Mouse (Mus musculus): ENCODE measurements around the gene AC161166.1. TPM values are rescaled to one million over a fixed set of nuclear protein-coding genes. Genes with fewer than 3 reads are reported as not detected.
"Not testable (repeated sequence)": the region's sequence is repeated elsewhere in the genome, so short reads cannot be mapped to it uniquely, and the experiment has no call there.

The AC161166.1 gene
- polyA plus RNA-seq, 1 experiment from 2014 or later = 0.47 TPM

GRCm38 (mm10) chr7:24504868-24505267, 7.4 kb downstream of the AC161166.1 start:
- Histone ChIP-seq H3K36me3 (no peaks in the 10 kb centered on the region), H3K4me2 (no peak overlapping the region), H3K9me3 (0 out of 2 replicates have a peak, but pooled peaks cover 3% of the 10 kb centered on the region), H3K27ac (no peak overlapping the region), H3K27me3 (peaks cover 34% of the 10 kb centered on the region), H3K9ac (no peak overlapping the region), H3K4me3 (no peak overlapping the region), H3K4me1 (peaks cover 40% of the 10 kb centered on the region)
- 15% methylated on average over 4 of the region's 4 CpGs for WGBS
- no peak for ATAC-seq (ENCODE audit: borderline replicate concordance, extremely low read depth, low FRiP score, low TSS enrichment)

GRCm38 (mm10) chr7:24504004-24504403, 8.3 kb downstream of the AC161166.1 start:
- H3K4me2 ChIP-seq = peak overlapping the region; percentile 27; the same call in 1 of the 2 replicates
- peaks cover 43% of the 10 kb centered on the region for H3K4me1 ChIP-seq
- 11% methylated on average over 9 of the region's 10 CpGs for WGBS

GRCm38 (mm10) chr7:24501492-24501891, 10.8 kb downstream of the AC161166.1 start:
- Histone ChIP-seq H3K4me3 (no peak overlapping the region), H3K9me3 (0 out of 2 replicates have a peak, but pooled peaks cover 3% of the 10 kb centered on the region), H3K9ac (no peak overlapping the region), H3K27ac (no peak overlapping the region), H3K4me2 (no peak overlapping the region), H3K4me1 (peaks cover 32% of the 10 kb centered on the region), H3K36me3 (no peaks in the 10 kb centered on the region), H3K27me3 (peaks cover 60% of the 10 kb centered on the region)
- WGBS = 42% methylated on average over 21 of the region's 21 CpGs
- ATAC-seq (ENCODE audit: borderline replicate concordance, extremely low read depth, low FRiP score, low TSS enrichment) = no peak

More at GRCm38 (mm10) chr7:24504004-24504403, 8.3 kb downstream of the AC161166.1 start:
- H3K9me3 ChIP-seq = 0 out of 2 replicates have a peak, but pooled peaks cover 3% of the 10 kb centered on the region
- no peak overlapping the region for H3K9ac ChIP-seq
- no peak for ATAC-seq (ENCODE audit: borderline replicate concordance, extremely low read depth, low FRiP score, low TSS enrichment)
- no peak overlapping the region for H3K27ac ChIP-seq
- H3K36me3 ChIP-seq = no peaks in the 10 kb centered on the region
- H3K27me3 ChIP-seq = peaks cover 43% of the 10 kb centered on the region
- no peak overlapping the region for H3K4me3 ChIP-seq

- peaks cover 60% of the 10 kb centered on the region for H3K27me3 ChIP-seq
- 0 out of 2 replicates have a peak, but pooled peaks cover 3% of the 10 kb centered on the region for H3K9me3 ChIP-seq
- H3K4me1 ChIP-seq = peaks cover 29% of the 10 kb centered on the region
- H3K36me3 ChIP-seq = no peaks in the 10 kb centered on the region
- no peak for ATAC-seq (ENCODE audit: borderline replicate concordance, extremely low read depth, low FRiP score, low TSS enrichment)
- H3K27ac ChIP-seq = no peak overlapping the region
- H3K9ac ChIP-seq = no peak overlapping the region
- H3K4me3 ChIP-seq = no peak overlapping the region
- H3K4me2 ChIP-seq = no peak overlapping the region
- 27% methylated on average over 7 of the region's 7 CpGs for WGBS
These were observed 11.3 kb downstream of the AC161166.1 start for GRCm38 (mm10) chr7:24500929-24501328.

- peaks cover 22% of the 10 kb centered on the region for H3K4me1 ChIP-seq
- no peaks in the 10 kb centered on the region for H3K36me3 ChIP-seq
- H3K27ac ChIP-seq = no peak overlapping the region
- WGBS = 10% methylated on average over 43 of the region's 43 CpGs
- 0 out of 2 replicates have a peak, but pooled peaks cover 3% of the 10 kb centered on the region for H3K9me3 ChIP-seq
- H3K4me3 ChIP-seq = peak overlapping the region; percentile 30
- H3K9ac ChIP-seq = no peak overlapping the region
- H3K4me2 ChIP-seq = peak overlapping the region; percentile 51
- H3K27me3 ChIP-seq = peaks cover 60% of the 10 kb centered on the region
- peak; percentile 48; the same call in 1 of the 2 replicates for ATAC-seq (ENCODE audit: borderline replicate concordance, extremely low read depth, low FRiP score, low TSS enrichment)
These were observed 12.2 kb downstream of the AC161166.1 start for GRCm38 (mm10) chr7:24499856-24500577.

GRCm38 (mm10) chr7:24488303-24488702, 24.0 kb downstream of the AC161166.1 start:
- no peak overlapping the region for H3K4me3 ChIP-seq
- 84% methylated on average over 8 of the region's 8 CpGs for WGBS
- H3K9ac ChIP-seq = no peak overlapping the region
- no peaks in the 10 kb centered on the region for H3K9me3 ChIP-seq
- no peaks in the 10 kb centered on the region for H3K4me1 ChIP-seq
- no peaks in the 10 kb centered on the region for H3K36me3 ChIP-seq
- no peak overlapping the region for H3K4me2 ChIP-seq
- H3K27me3 ChIP-seq = peaks cover 21% of the 10 kb centered on the region; the same call in 1 of the 2 replicates
- no peak for ATAC-seq (ENCODE audit: borderline replicate concordance, extremely low read depth, low FRiP score, low TSS enrichment)
- no peak overlapping the region for H3K27ac ChIP-seq

GRCm38 (mm10) chr7:24487403-24487802, 24.9 kb downstream of the AC161166.1 start:
- Histone ChIP-seq H3K36me3 (no peaks in the 10 kb centered on the region), H3K27me3 (peaks cover 29% of the 10 kb centered on the region), H3K9ac (no peak overlapping the region), H3K4me3 (no peak overlapping the region), H3K4me2 (no peak overlapping the region), H3K9me3 (no peaks in the 10 kb centered on the region), H3K27ac (no peak overlapping the region), H3K4me1 (no peaks in the 10 kb centered on the region)
- no peak for ATAC-seq (ENCODE audit: borderline replicate concordance, extremely low read depth, low FRiP score, low TSS enrichment)
- WGBS = 39% methylated on average over 3 of the region's 3 CpGs

- Histone ChIP-seq H3K9ac (no peak overlapping the region), H3K9me3 (no peaks in the 10 kb centered on the region), H3K4me1 (peaks cover under 1% of the 10 kb centered on the region), H3K4me3 (no peak overlapping the region), H3K4me2 (no peak overlapping the region), H3K36me3 (no peaks in the 10 kb centered on the region), H3K27me3 (peaks cover 36% of the 10 kb centered on the region), H3K27ac (no peak overlapping the region)
- WGBS = 38% methylated on average over 9 of the region's 9 CpGs
- no peak for ATAC-seq (ENCODE audit: borderline replicate concordance, extremely low read depth, low FRiP score, low TSS enrichment)
These were observed 25.6 kb downstream of the AC161166.1 start for GRCm38 (mm10) chr7:24486654-24487130.

GRCm38 (mm10) chr7:24485481-24485880, 26.8 kb downstream of the AC161166.1 start:
- Histone ChIP-seq H3K9ac (no peak overlapping the region), H3K4me3 (no peak overlapping the region), H3K4me2 (no peak overlapping the region), H3K27me3 (peaks cover 48% of the 10 kb centered on the region), H3K4me1 (peaks cover 11% of the 10 kb centered on the region), H3K36me3 (no peaks in the 10 kb centered on the region), H3K9me3 (no peaks in the 10 kb centered on the region), H3K27ac (no peak overlapping the region)
- no peak for ATAC-seq (ENCODE audit: borderline replicate concordance, extremely low read depth, low FRiP score, low TSS enrichment)
- 76% methylated on average over 9 of the region's 9 CpGs for WGBS

GRCm38 (mm10) chr7:24483291-24483690, 29.0 kb downstream of the AC161166.1 start:
- H3K27ac ChIP-seq; H3K36me3 ChIP-seq; ATAC-seq (ENCODE audit: borderline replicate concordance, extremely low read depth, low FRiP score, low TSS enrichment); H3K9ac ChIP-seq; H3K4me3 ChIP-seq; H3K9me3 ChIP-seq; H3K4me2 ChIP-seq: not testable (repeated sequence)
- WGBS = 43% methylated on average over 6 of the region's 6 CpGs
- Histone ChIP-seq H3K4me1 (peaks cover 11% of the 10 kb centered on the region), H3K27me3 (peaks cover 53% of the 10 kb centered on the region)

- no peaks in the 10 kb centered on the region for H3K36me3 ChIP-seq
- peaks cover 53% of the 10 kb centered on the region for H3K27me3 ChIP-seq
- H3K4me1 ChIP-seq = peaks cover 11% of the 10 kb centered on the region
- WGBS = 3% methylated on average over 15 of the region's 38 CpGs
- H3K27ac ChIP-seq = no peak overlapping the region
- H3K9ac ChIP-seq = peak overlapping the region; percentile 26
- H3K4me2 ChIP-seq = peak overlapping the region; percentile 93
- H3K9me3 ChIP-seq = no peaks in the 10 kb centered on the region
- peak overlapping the region; percentile 60 for H3K4me3 ChIP-seq
- no peak; the same call in 1 of the 2 replicates for ATAC-seq (ENCODE audit: borderline replicate concordance, extremely low read depth, low FRiP score, low TSS enrichment)
These were observed 29.8 kb downstream of the AC161166.1 start for GRCm38 (mm10) chr7:24482208-24483020.

All from lung, embryonic 15.5 days (tissue).